Mouse (Mus musculus): Measurements from ENCODE around the gene Gm20509. TPM values are rescaled to one million over a fixed set of nuclear protein-coding genes. Genes with fewer than 3 reads are reported as not detected.

Gene Gm20509
- polyA plus RNA-seq, 1 experiment from 2014 or later: not detected

- WGBS: 88% methylated on average over 8 of the region's 8 CpGs
- Histone ChIP-seq H3K9me3 (no peaks in the 10 kb centered on the region), H3K4me1 (no peaks in the 10 kb centered on the region), H3K4me2 (no peak overlapping the region), H3K4me3 (replicated peaks) (no peak overlapping the region), H3K27me3 (no peaks in the 10 kb centered on the region), H3K27ac (no peak overlapping the region), H3K36me3 (replicated peaks) (no peaks in the 10 kb centered on the region), H3K9ac (no peak overlapping the region)
- no peak for ATAC-seq (ENCODE audit: low FRiP score)
Observed at GRCm38 (mm10) chr9:73082291-73083000, 19.8 kb upstream of the Gm20509 start.

- no peaks in the 10 kb centered on the region for H3K4me1 ChIP-seq
- WGBS: 82% methylated on average over 6 of the region's 6 CpGs
- no peaks in the 10 kb centered on the region; the same call in 1 of the 2 replicates for H3K27me3 ChIP-seq
- H3K4me3 ChIP-seq (replicated peaks): no peak overlapping the region
- no peak for ATAC-seq (ENCODE audit: low FRiP score)
- H3K36me3 ChIP-seq (replicated peaks): no peaks in the 10 kb centered on the region
- H3K9me3 ChIP-seq: no peaks in the 10 kb centered on the region
- no peak overlapping the region for H3K9ac ChIP-seq
- H3K4me2 ChIP-seq: no peak overlapping the region
- H3K27ac ChIP-seq: no peak overlapping the region
Observed at GRCm38 (mm10) chr9:73083956-73084355, 18.3 kb upstream of the Gm20509 start.

GRCm38 (mm10) chr9:73085845-73086244 is 16.4 kb upstream of the Gm20509 start:
- Histone ChIP-seq H3K9ac (no peak overlapping the region), H3K36me3 (replicated peaks) (no peaks in the 10 kb centered on the region), H3K9me3 (no peaks in the 10 kb centered on the region), H3K27me3 (no peaks in the 10 kb centered on the region; the same call in 1 of the 2 replicates), H3K4me3 (replicated peaks) (no peak overlapping the region), H3K27ac (no peak overlapping the region), H3K4me2 (no peak overlapping the region), H3K4me1 (no peaks in the 10 kb centered on the region)
- WGBS: 87% methylated on average over 6 of the region's 6 CpGs
- ATAC-seq (ENCODE audit: low FRiP score): no peak

GRCm38 (mm10) chr9:73087121-73087520 is 15.1 kb upstream of the Gm20509 start:
- Histone ChIP-seq H3K4me3 (replicated peaks) (no peak overlapping the region), H3K4me1 (no peaks in the 10 kb centered on the region), H3K9me3 (no peaks in the 10 kb centered on the region), H3K4me2 (no peak overlapping the region), H3K9ac (no peak overlapping the region), H3K27me3 (no peaks in the 10 kb centered on the region; the same call in 1 of the 2 replicates), H3K36me3 (replicated peaks) (no peaks in the 10 kb centered on the region), H3K27ac (no peak overlapping the region)
- ATAC-seq (ENCODE audit: low FRiP score): no peak
- 66% methylated on average over 8 of the region's 8 CpGs for WGBS

GRCm38 (mm10) chr9:73087581-73087980 is 14.7 kb upstream of the Gm20509 start:
- Histone ChIP-seq H3K4me1 (no peaks in the 10 kb centered on the region), H3K27me3 (peaks cover under 1% of the 10 kb centered on the region; the same call in 1 of the 2 replicates), H3K4me2 (no peak overlapping the region), H3K36me3 (replicated peaks) (no peaks in the 10 kb centered on the region), H3K9ac (no peak overlapping the region), H3K9me3 (no peaks in the 10 kb centered on the region), H3K27ac (no peak overlapping the region), H3K4me3 (replicated peaks) (no peak overlapping the region)
- no peak for ATAC-seq (ENCODE audit: low FRiP score)
- WGBS: 78% methylated on average over 5 of the region's 5 CpGs

GRCm38 (mm10) chr9:73089222-73089920 is 12.9 kb upstream of the Gm20509 start:
- Histone ChIP-seq H3K27ac (no peak overlapping the region), H3K36me3 (replicated peaks) (no peaks in the 10 kb centered on the region), H3K27me3 (peaks cover 3% of the 10 kb centered on the region; the same call in 1 of the 2 replicates), H3K4me2 (no peak overlapping the region), H3K4me3 (replicated peaks) (no peak overlapping the region), H3K9me3 (no peaks in the 10 kb centered on the region), H3K9ac (no peak overlapping the region), H3K4me1 (0 out of 2 replicates have a peak, but pooled peaks cover under 1% of the 10 kb centered on the region)
- 84% methylated on average over 16 of the region's 16 CpGs for WGBS
- no peak for ATAC-seq (ENCODE audit: low FRiP score)

GRCm38 (mm10) chr9:73090121-73090520 is 12.1 kb upstream of the Gm20509 start:
- H3K4me2 ChIP-seq: no peak overlapping the region
- H3K9ac ChIP-seq: no peak overlapping the region
- peaks cover 3% of the 10 kb centered on the region; the same call in 1 of the 2 replicates for H3K27me3 ChIP-seq
- ATAC-seq (ENCODE audit: low FRiP score): no peak
- H3K4me1 ChIP-seq: peaks cover 5% of the 10 kb centered on the region; the same call in 1 of the 2 replicates
- no peaks in the 10 kb centered on the region for H3K36me3 ChIP-seq (replicated peaks)
- H3K27ac ChIP-seq: no peak overlapping the region
- H3K9me3 ChIP-seq: no peaks in the 10 kb centered on the region
- no peak overlapping the region for H3K4me3 ChIP-seq (replicated peaks)
- WGBS: 75% methylated on average over 10 of the region's 10 CpGs

GRCm38 (mm10) chr9:73091747-73092146 is 10.5 kb upstream of the Gm20509 start:
- ATAC-seq (ENCODE audit: low FRiP score): no peak
- H3K36me3 ChIP-seq (replicated peaks): no peaks in the 10 kb centered on the region
- no peak overlapping the region for H3K27ac ChIP-seq
- H3K4me3 ChIP-seq (replicated peaks): no peak overlapping the region
- no peaks in the 10 kb centered on the region for H3K9me3 ChIP-seq
- no peak overlapping the region for H3K4me2 ChIP-seq
- H3K9ac ChIP-seq: no peak overlapping the region
- peaks cover 3% of the 10 kb centered on the region; the same call in 1 of the 2 replicates for H3K27me3 ChIP-seq
- peaks cover 5% of the 10 kb centered on the region; the same call in 1 of the 2 replicates for H3K4me1 ChIP-seq
- 0% methylated on average over 1 of the region's 1 CpGs for WGBS

GRCm38 (mm10) chr9:73094580-73094979 is 7.7 kb upstream of the Gm20509 start:
- Histone ChIP-seq H3K36me3 (replicated peaks) (no peaks in the 10 kb centered on the region), H3K4me3 (replicated peaks) (no peak overlapping the region), H3K9ac (no peak overlapping the region), H3K9me3 (no peaks in the 10 kb centered on the region), H3K4me2 (no peak overlapping the region), H3K27me3 (0 out of 2 replicates have a peak, but pooled peaks cover 3% of the 10 kb centered on the region), H3K27ac (no peak overlapping the region), H3K4me1 (peaks cover 5% of the 10 kb centered on the region; the same call in 1 of the 2 replicates)
- peak; percentile 64; the same call in 1 of the 2 replicates for ATAC-seq (ENCODE audit: low FRiP score)
- WGBS: 52% methylated on average over 17 of the region's 17 CpGs

GRCm38 (mm10) chr9:73097898-73098297 is 4.4 kb upstream of the Gm20509 start:
- no peak for ATAC-seq (ENCODE audit: low FRiP score)
- no peak overlapping the region for H3K4me3 ChIP-seq (replicated peaks)
- peaks cover 15% of the 10 kb centered on the region for H3K27me3 ChIP-seq
- peaks cover 5% of the 10 kb centered on the region; the same call in 1 of the 2 replicates for H3K4me1 ChIP-seq
- H3K36me3 ChIP-seq (replicated peaks): no peaks in the 10 kb centered on the region
- H3K9ac ChIP-seq: no peak overlapping the region
- H3K27ac ChIP-seq: no peak overlapping the region
- no peak overlapping the region for H3K4me2 ChIP-seq
- no peaks in the 10 kb centered on the region for H3K9me3 ChIP-seq
- WGBS: 79% methylated on average over 2 of the region's 2 CpGs

- Histone ChIP-seq H3K9ac (no peak within 1 kb of the TSS), H3K27ac (no peak within 1 kb of the TSS), H3K4me2 (no peak within 1 kb of the TSS), H3K9me3 (no peaks in the 10 kb centered on the region), H3K27me3 (peaks cover 49% of the 10 kb centered on the region), H3K4me3 (replicated peaks) (no peak within 1 kb of the TSS), H3K36me3 (replicated peaks) (no peaks in the 10 kb centered on the region), H3K4me1 (peaks cover 10% of the 10 kb centered on the region; the same call in 1 of the 2 replicates)
- ATAC-seq (ENCODE audit: low FRiP score): no peak
- 87% methylated on average over 5 of the region's 5 CpGs for WGBS
Observed at GRCm38 (mm10) chr9:73101536-73101935, 734 bp upstream of the Gm20509 start, which contains the start of gene Khdc3. Khdc3 (plus strand) TSS chr9:73101836.

- Histone ChIP-seq H3K4me3 (replicated peaks) (peak overlapping the region; percentile 46), H3K4me1 (peaks cover 10% of the 10 kb centered on the region; the same call in 1 of the 2 replicates), H3K9me3 (no peaks in the 10 kb centered on the region), H3K36me3 (replicated peaks) (no peaks in the 10 kb centered on the region), H3K9ac (peak overlapping the region; percentile 56; the same call in 1 of the 2 replicates), H3K27me3 (peaks cover 54% of the 10 kb centered on the region), H3K4me2 (peak overlapping the region; percentile 84), H3K27ac (no peak overlapping the region)
- 4% methylated on average over 57 of the region's 60 CpGs for WGBS
- ATAC-seq (ENCODE audit: low FRiP score): 0 out of 2 replicates have a peak, but pooled peaks have one; percentile 36
Observed at GRCm38 (mm10) chr9:73103159-73103879, 1.0 kb downstream of the Gm20509 start.
